In the genomic region with DNA sequence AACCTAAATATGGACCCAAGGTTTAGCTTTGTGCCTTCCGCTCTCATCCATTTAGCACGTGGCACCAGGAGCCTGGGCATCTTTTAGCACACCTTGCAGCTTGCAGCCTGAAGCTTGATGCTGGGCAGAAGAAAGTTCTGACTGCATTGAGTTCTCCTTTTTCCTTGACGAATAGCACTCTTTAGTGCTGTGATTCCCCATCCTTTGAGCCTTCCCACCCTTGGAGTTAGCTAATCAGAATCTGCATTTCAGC, we compare ENCODE assay signal across 17 mouse cellular contexts. TPM values are rescaled to one million over a fixed set of nuclear protein-coding genes. Genes with fewer than 3 reads are reported as not detected.
A peak's percentile ranks its signal among the peaks of the same experiment; 100 is the strongest.
DNase-seq lines count a peak whose midpoint lies in the region; ATAC-seq lines count a peak whose summit lies in the region.
"Had no signal": no experiment of that assay in that cellular context is flagged by ENCODE, and none has a peak within 500 bp of the region (broad histone marks: within the 10 kb centered on the region; RNA-seq: fewer than 3 reads in every experiment).

No protein-coding gene starts in this region.

- no peak overlapping the region for H3K9ac ChIP-seq in hindbrain, embryonic 13.5 days
- no peak overlapping the region for H3K9ac ChIP-seq in hindbrain, embryonic 14.5 days
- no peak overlapping the region for H3K9ac ChIP-seq in neural tube, embryonic 11.5 days (ENCODE audit: low read length)
- H3K9ac ChIP-seq: limb, embryonic 13.5 days had no signal

- intact Hi-C loops in heart, postnatal 36 days (cut with DNase I): no loop called here

- H3K36me3 ChIP-seq in heart, embryonic 10.5 days: peaks cover 19% of the 10 kb centered on the region
- peaks cover 74% of the 10 kb centered on the region for H3K36me3 ChIP-seq in hindbrain, embryonic 13.5 days
- H3K36me3 ChIP-seq in hindbrain, embryonic 14.5 days (replicated peaks; ENCODE audit: control insufficient read depth, insufficient read depth): peaks cover 75% of the 10 kb centered on the region
- H3K36me3 ChIP-seq in neural tube, embryonic 11.5 days (ENCODE audit: control insufficient read depth, insufficient read depth, low read length): peaks cover 10% of the 10 kb centered on the region

- peaks cover 64% of the 10 kb centered on the region for H3K4me1 ChIP-seq in heart, embryonic 10.5 days
- H3K4me1 ChIP-seq in hindbrain, embryonic 13.5 days (replicated peaks): peaks cover 53% of the 10 kb centered on the region
- peaks cover 14% of the 10 kb centered on the region for H3K4me1 ChIP-seq in hindbrain, embryonic 14.5 days (replicated peaks; ENCODE audit: control insufficient read depth, insufficient read depth, low read length)
- no peaks in the 10 kb centered on the region for H3K4me1 ChIP-seq in neural tube, embryonic 11.5 days (ENCODE audit: control insufficient read depth, insufficient read depth, low read length)

- no peak for ATAC-seq in hindbrain, embryonic 13.5 days (ENCODE audit: low FRiP score)
- ATAC-seq in hindbrain, embryonic 14.5 days (ENCODE audit: low FRiP score): no peak
- no peak for ATAC-seq in neural tube, embryonic 11.5 days (ENCODE audit: insufficient read depth, low FRiP score, low TSS enrichment)
- ATAC-seq: forebrain, embryonic 16.5 days; inflammation-experienced regulatory T-cells, adult 6 months; Patski had no signal

- no peak overlapping the region for H3K4me2 ChIP-seq in hindbrain, embryonic 13.5 days
- H3K4me2 ChIP-seq in hindbrain, embryonic 14.5 days (replicated peaks): no peak overlapping the region
- H3K4me2 ChIP-seq in neural tube, embryonic 11.5 days (ENCODE audit: low read depth): no peak overlapping the region
- H3K4me2 ChIP-seq: limb, embryonic 13.5 days had no signal

- peaks cover 21% of the 10 kb centered on the region for H3K27me3 ChIP-seq in heart, embryonic 10.5 days (ENCODE audit: insufficient read depth, poor library complexity, severe bottlenecking)
- no peaks in the 10 kb centered on the region for H3K27me3 ChIP-seq in hindbrain, embryonic 13.5 days
- no peaks in the 10 kb centered on the region for H3K27me3 ChIP-seq in hindbrain, embryonic 14.5 days (ENCODE audit: control insufficient read depth, insufficient read depth, low read length)
- H3K27me3 ChIP-seq in neural tube, embryonic 11.5 days (ENCODE audit: control insufficient read depth, insufficient read depth, low read length): no peaks in the 10 kb centered on the region
- H3K27me3 ChIP-seq: limb, embryonic 13.5 days; Patski had no signal

- H3K27ac ChIP-seq in heart, embryonic 10.5 days: peak overlapping the region; percentile 86
- peak overlapping the region; percentile 48; the same call in 1 of the 2 replicates for H3K27ac ChIP-seq in hindbrain, embryonic 13.5 days
- no peak overlapping the region for H3K27ac ChIP-seq in hindbrain, embryonic 14.5 days
- H3K27ac ChIP-seq in neural tube, embryonic 11.5 days (ENCODE audit: low read depth, low read length): no peak overlapping the region
- H3K27ac ChIP-seq: limb, embryonic 13.5 days; midbrain, embryonic 10.5 days had no signal

- no peak for DNase-seq in heart, embryonic 10.5 days (ENCODE audit: low spot score)
- no peak for DNase-seq in heart, postnatal 36 days
- no peak for DNase-seq in hindbrain, embryonic 14.5 days (ENCODE audit: low spot score)
- DNase-seq in neural tube, embryonic 11.5 days (ENCODE audit: low spot score): peak; percentile 1
- DNase-seq in neural tube, embryonic 10.5 days (ENCODE audit: extremely low spot score, low spot score): no peak
- DNase-seq in kidney, postnatal 14 days: no peak
- DNase-seq in kidney, postnatal 4 days: no peak
- DNase-seq: cerebellum, postnatal 14 days; gastrocnemius, postnatal 10 days; kidney, adult 9 months had no signal

- peak overlapping the region; percentile 49 for H3K4me3 ChIP-seq in heart, embryonic 10.5 days
- H3K4me3 ChIP-seq in hindbrain, embryonic 13.5 days: no peak overlapping the region
- no peak overlapping the region for H3K4me3 ChIP-seq in hindbrain, embryonic 14.5 days (replicated peaks; ENCODE audit: low read length)
- no peak overlapping the region for H3K4me3 ChIP-seq in neural tube, embryonic 11.5 days (ENCODE audit: low read depth, low read length)
- H3K4me3 ChIP-seq: limb, embryonic 13.5 days; midbrain, embryonic 10.5 days had no signal

- H3K9me3 ChIP-seq in heart, embryonic 10.5 days: no peaks in the 10 kb centered on the region
- H3K9me3 ChIP-seq in hindbrain, embryonic 13.5 days: no peaks in the 10 kb centered on the region
- H3K9me3 ChIP-seq in hindbrain, embryonic 14.5 days (ENCODE audit: control insufficient read depth, low read length): no peaks in the 10 kb centered on the region
- H3K9me3 ChIP-seq in neural tube, embryonic 11.5 days (ENCODE audit: control insufficient read depth, low read length): no peaks in the 10 kb centered on the region
- H3K9me3 ChIP-seq: limb, embryonic 13.5 days; midbrain, embryonic 10.5 days had no signal

- 42% methylated on average over 3 of the region's 3 CpGs for WGBS in heart, embryonic 10.5 days
- WGBS in hindbrain, embryonic 13.5 days: 83% methylated on average over 3 of the region's 3 CpGs
- 83% methylated on average over 3 of the region's 3 CpGs for WGBS in hindbrain, embryonic 14.5 days
- WGBS in neural tube, embryonic 11.5 days: 94% methylated on average over 3 of the region's 3 CpGs

RNA-seq across cellular contexts. Expression of gene Rlbp1, which starts 27.7 kb away (rescaled TPM):
- polyA plus RNA-seq in heart, embryonic 10.5 days (2016; fragmentation: Nextera tagmentation; extraction: Ambion mirVana): 0.10 and 0.31 TPM in 2 replicates
- total RNA-seq in heart, postnatal 36 days (2021): not detected
- polyA plus RNA-seq in hindbrain, embryonic 13.5 days (2015; fragmentation: Nextera tagmentation; extraction: Ambion mirVana): 16.2 and 21.9 TPM in 2 replicates
- polyA plus RNA-seq in hindbrain, embryonic 14.5 days (2014; fragmentation: Nextera tagmentation; extraction: Ambion mirVana): 25.8 and 26.7 TPM in 2 replicates
- 0.50 and 1.1 TPM in 2 replicates for polyA plus RNA-seq in neural tube, embryonic 11.5 days (2014; fragmentation: Nextera tagmentation; extraction: Ambion mirVana)
- total RNA-seq: gastrocnemius, postnatal 10 days had no signal
- polyA plus RNA-seq: inflammation-experienced regulatory T-cells, adult 6 months; Patski; stomach, embryonic 14.5 days had no signal

RNA-seq across cellular contexts. Expression of gene Fanci, which starts 32.6 kb away (rescaled TPM):
- 15.8 and 16.1 TPM in 2 replicates for polyA plus RNA-seq in heart, embryonic 10.5 days (2016; fragmentation: Nextera tagmentation; extraction: Ambion mirVana)
- under 1 TPM; 0.16 to 0.53 TPM for total RNA-seq in heart, postnatal 36 days (2021)
- 3.2 and 3.7 TPM in 2 replicates for polyA plus RNA-seq in hindbrain, embryonic 13.5 days (2015; fragmentation: Nextera tagmentation; extraction: Ambion mirVana)
- 2.3 and 2.5 TPM in 2 replicates for polyA plus RNA-seq in hindbrain, embryonic 14.5 days (2014; fragmentation: Nextera tagmentation; extraction: Ambion mirVana)
- 16.5 and 16.6 TPM in 2 replicates for polyA plus RNA-seq in neural tube, embryonic 11.5 days (2014; fragmentation: Nextera tagmentation; extraction: Ambion mirVana)

Comparison
In these comparisons a context has a peak if more than half of its experiments do, and no peak if none do; other contexts are left out.
1. H3K27ac ChIP-seq: peak in heart, embryonic 10.5 days (single experiment) and hindbrain, embryonic 13.5 days (single experiment); none in hindbrain, embryonic 14.5 days (single experiment) and neural tube, embryonic 11.5 days (single experiment).